Mouse (Mus musculus): ENCODE measurements at regions not wholly inside any gene's neighbourhood (a gene's known extent, or its start where the extent isn't known, plus 50 kb on each side); places are given as distances from the start of the nearest gene placed in this dataset.
"Not testable (repeated sequence)": the region's sequence is repeated elsewhere in the genome, so short reads cannot be mapped to it uniquely, and the experiment has no call there.

GRCm38 (mm10) chr17:16705890-16706289 is 358.0 kb upstream of the Zfp960 start:
- no peak for ATAC-seq (ENCODE audit: insufficient read depth)
- no peaks in the 10 kb centered on the region for H3K36me3 ChIP-seq (replicated peaks)
- H3K4me3 ChIP-seq (replicated peaks), result no peak overlapping the region
- H3K4me1 ChIP-seq (replicated peaks), result no peaks in the 10 kb centered on the region
- H3K4me2 ChIP-seq, result no peak overlapping the region
- no peak overlapping the region for H3K9ac ChIP-seq
- no peaks in the 10 kb centered on the region for H3K9me3 ChIP-seq (replicated peaks)
- WGBS (ENCODE audit: insufficient replicate concordance), result 39% methylated on average over 1 of the region's 1 CpGs
- H3K27ac ChIP-seq (replicated peaks), result no peak overlapping the region
- H3K27me3 ChIP-seq, result no peaks in the 10 kb centered on the region

- no peak overlapping the region for H3K4me3 ChIP-seq (replicated peaks)
- WGBS (ENCODE audit: insufficient replicate concordance), result 69% methylated on average over 2 of the region's 2 CpGs
- H3K4me1 ChIP-seq (replicated peaks), result no peaks in the 10 kb centered on the region
- no peaks in the 10 kb centered on the region for H3K9me3 ChIP-seq (replicated peaks)
- H3K27me3 ChIP-seq, result no peaks in the 10 kb centered on the region
- ATAC-seq (ENCODE audit: insufficient read depth), result no peak
- no peaks in the 10 kb centered on the region for H3K36me3 ChIP-seq (replicated peaks)
- H3K9ac ChIP-seq, result no peak overlapping the region
- H3K27ac ChIP-seq (replicated peaks), result no peak overlapping the region
- no peak overlapping the region for H3K4me2 ChIP-seq
These were observed 337.0 kb upstream of the Zfp960 start for GRCm38 (mm10) chr17:16726904-16727303.

- ATAC-seq (ENCODE audit: insufficient read depth), result no peak
These were observed 310.8 kb upstream of the Zfp960 start for GRCm38 (mm10) chr17:16753090-16753489.

GRCm38 (mm10) chr17:16770587-16770986 is 293.3 kb upstream of the Zfp960 start:
- not testable (repeated sequence) for H3K27me3 ChIP-seq; H3K27ac ChIP-seq (replicated peaks); H3K4me3 ChIP-seq (replicated peaks); H3K9me3 ChIP-seq (replicated peaks); H3K9ac ChIP-seq; H3K4me2 ChIP-seq; H3K4me1 ChIP-seq (replicated peaks); H3K36me3 ChIP-seq (replicated peaks); ATAC-seq (ENCODE audit: insufficient read depth)
- WGBS (ENCODE audit: insufficient replicate concordance), result 31% methylated on average over 7 of the region's 7 CpGs

More at GRCm38 (mm10) chr17:16753090-16753489, 310.8 kb upstream of the Zfp960 start:
- 65% methylated on average over 4 of the region's 4 CpGs for WGBS (ENCODE audit: insufficient replicate concordance)
- no peak overlapping the region for H3K9ac ChIP-seq
- no peak overlapping the region for H3K4me2 ChIP-seq
- no peaks in the 10 kb centered on the region for H3K27me3 ChIP-seq
- no peaks in the 10 kb centered on the region for H3K9me3 ChIP-seq (replicated peaks)
- no peaks in the 10 kb centered on the region for H3K36me3 ChIP-seq (replicated peaks)
- H3K4me1 ChIP-seq (replicated peaks), result no peaks in the 10 kb centered on the region
- H3K4me3 ChIP-seq (replicated peaks), result no peak overlapping the region
- H3K27ac ChIP-seq (replicated peaks), result no peak overlapping the region

GRCm38 (mm10) chr17:16798316-16798715 is 265.6 kb upstream of the Zfp960 start:
- Histone ChIP-seq H3K4me3 (replicated peaks) (no peak overlapping the region), H3K9ac (no peak overlapping the region), H3K4me2 (no peak overlapping the region), H3K9me3 (replicated peaks) (no peaks in the 10 kb centered on the region), H3K36me3 (replicated peaks) (no peaks in the 10 kb centered on the region), H3K27ac (replicated peaks) (no peak overlapping the region), H3K4me1 (replicated peaks) (no peaks in the 10 kb centered on the region), H3K27me3 (no peaks in the 10 kb centered on the region)
- 45% methylated on average over 5 of the region's 5 CpGs for whole genome bisulfite sequencing (ENCODE audit: insufficient replicate concordance)
- ATAC-seq (ENCODE audit: insufficient read depth), result no peak

GRCm38 (mm10) chr17:16804986-16805385 is 258.9 kb upstream of the Zfp960 start:
- ATAC-seq (ENCODE audit: insufficient read depth), result peak; percentile 90
- Histone ChIP-seq H3K4me1 (replicated peaks) (no peaks in the 10 kb centered on the region), H3K9me3 (replicated peaks) (no peaks in the 10 kb centered on the region), H3K4me2 (peak overlapping the region; percentile 4; the same call in 1 of the 2 replicates), H3K27me3 (no peaks in the 10 kb centered on the region), H3K36me3 (replicated peaks) (no peaks in the 10 kb centered on the region), H3K4me3 (replicated peaks) (no peak overlapping the region), H3K9ac (no peak overlapping the region), H3K27ac (replicated peaks) (no peak overlapping the region)
- WGBS (ENCODE audit: insufficient replicate concordance), result 9% methylated on average over 3 of the region's 3 CpGs

- ATAC-seq (ENCODE audit: insufficient read depth), result no peak
- 21% methylated on average over 3 of the region's 3 CpGs for WGBS (ENCODE audit: insufficient replicate concordance)
- no peaks in the 10 kb centered on the region for H3K27me3 ChIP-seq
- H3K4me2 ChIP-seq, result no peak overlapping the region
- H3K4me3 ChIP-seq (replicated peaks), result no peak overlapping the region
- no peaks in the 10 kb centered on the region for H3K4me1 ChIP-seq (replicated peaks)
- no peak overlapping the region for H3K9ac ChIP-seq
- no peaks in the 10 kb centered on the region for H3K36me3 ChIP-seq (replicated peaks)
- H3K27ac ChIP-seq (replicated peaks), result no peak overlapping the region
- H3K9me3 ChIP-seq (replicated peaks), result no peaks in the 10 kb centered on the region
These were observed 245.5 kb upstream of the Zfp960 start for GRCm38 (mm10) chr17:16818421-16818820.

- Histone ChIP-seq H3K36me3 (replicated peaks) (no peaks in the 10 kb centered on the region), H3K4me3 (replicated peaks) (no peak overlapping the region), H3K9me3 (replicated peaks) (no peaks in the 10 kb centered on the region), H3K4me1 (replicated peaks) (no peaks in the 10 kb centered on the region), H3K9ac (no peak overlapping the region), H3K27me3 (no peaks in the 10 kb centered on the region), H3K4me2 (no peak overlapping the region), H3K27ac (replicated peaks) (no peak overlapping the region)
- 43% methylated on average over 3 of the region's 3 CpGs for WGBS (ENCODE audit: insufficient replicate concordance)
- ATAC-seq (ENCODE audit: insufficient read depth), result no peak
These were observed 242.2 kb upstream of the Zfp960 start for GRCm38 (mm10) chr17:16821716-16822115.

- WGBS (ENCODE audit: insufficient replicate concordance), result 80% methylated on average over 4 of the region's 4 CpGs
- H3K4me1 ChIP-seq (replicated peaks), result no peaks in the 10 kb centered on the region
- no peak for ATAC-seq (ENCODE audit: insufficient read depth)
- H3K4me2 ChIP-seq, result no peak overlapping the region
- H3K27ac ChIP-seq (replicated peaks), result no peak overlapping the region
- H3K27me3 ChIP-seq, result no peaks in the 10 kb centered on the region
- H3K9me3 ChIP-seq (replicated peaks), result no peaks in the 10 kb centered on the region; the same call in 1 of the 2 replicates
- H3K4me3 ChIP-seq (replicated peaks), result no peak overlapping the region
- no peaks in the 10 kb centered on the region for H3K36me3 ChIP-seq (replicated peaks)
- no peak overlapping the region for H3K9ac ChIP-seq
These were observed 224.8 kb upstream of the Zfp960 start for GRCm38 (mm10) chr17:16839152-16839551.

- WGBS (ENCODE audit: insufficient replicate concordance), result 44% methylated on average over 1 of the region's 1 CpGs
- ATAC-seq (ENCODE audit: insufficient read depth), result no peak
These were observed 203.1 kb upstream of the Zfp960 start for GRCm38 (mm10) chr17:16860771-16861170.

GRCm38 (mm10) chr17:16900791-16901190 is 163.1 kb upstream of the Zfp960 start:
- no peaks in the 10 kb centered on the region for H3K36me3 ChIP-seq (replicated peaks)
- H3K27me3 ChIP-seq, result no peaks in the 10 kb centered on the region
- 47% methylated on average over 2 of the region's 2 CpGs for WGBS (ENCODE audit: insufficient replicate concordance)
- H3K9me3 ChIP-seq (replicated peaks), result no peaks in the 10 kb centered on the region
- no peak overlapping the region for H3K27ac ChIP-seq (replicated peaks)
- no peak overlapping the region for H3K9ac ChIP-seq
- H3K4me3 ChIP-seq (replicated peaks), result no peak overlapping the region
- H3K4me2 ChIP-seq, result no peak overlapping the region
- ATAC-seq (ENCODE audit: insufficient read depth), result no peak
- no peaks in the 10 kb centered on the region for H3K4me1 ChIP-seq (replicated peaks)

More at GRCm38 (mm10) chr17:16860771-16861170, 203.1 kb upstream of the Zfp960 start:
- Histone ChIP-seq H3K9ac (no peak overlapping the region), H3K9me3 (replicated peaks) (no peaks in the 10 kb centered on the region), H3K4me1 (replicated peaks) (no peaks in the 10 kb centered on the region), H3K4me2 (no peak overlapping the region), H3K27ac (replicated peaks) (no peak overlapping the region), H3K36me3 (replicated peaks) (no peaks in the 10 kb centered on the region), H3K27me3 (no peaks in the 10 kb centered on the region), H3K4me3 (replicated peaks) (no peak overlapping the region)

GRCm38 (mm10) chr17:16918191-16918590 is 145.7 kb upstream of the Zfp960 start:
- WGBS (ENCODE audit: insufficient replicate concordance), result 67% methylated on average over 2 of the region's 2 CpGs
- no peaks in the 10 kb centered on the region for H3K9me3 ChIP-seq (replicated peaks)

More at GRCm38 (mm10) chr17:16918191-16918590, 145.7 kb upstream of the Zfp960 start:
- Histone ChIP-seq H3K4me1 (replicated peaks) (no peaks in the 10 kb centered on the region), H3K9ac (no peak overlapping the region), H3K4me2 (no peak overlapping the region), H3K36me3 (replicated peaks) (no peaks in the 10 kb centered on the region), H3K27ac (replicated peaks) (no peak overlapping the region), H3K27me3 (no peaks in the 10 kb centered on the region), H3K4me3 (replicated peaks) (no peak overlapping the region)
- ATAC-seq (ENCODE audit: insufficient read depth), result no peak
